Mouse (Mus musculus) heart, embryonic 13.5 days (tissue): ENCODE measurements around the gene Sgtb. TPM values are rescaled to one million over a fixed set of nuclear protein-coding genes. Genes with fewer than 3 reads are reported as not detected.

Source experiments
- ATAC-seq: fragments of 200-750 bp; cut with Nextera tagmentation; 2 replicates; pipeline ENCODE4 v1.8.0; 2017; ENCODE audit warnings: moderate TSS enrichment; ENCODE audit not compliant: insufficient number of reproducible peaks, low FRiP score, low TSS enrichment; ENCODE audit errors: extremely low read depth
- H3K27ac ChIP-seq: fragments of 300-500 bp; sonication (generic); replicated peaks from 2 replicates; pipeline ENCODE4 v1.5.1; 2015; ENCODE audit warnings: moderate library complexity, mild to moderate bottlenecking, inconsistent platforms
- H3K27me3 ChIP-seq: fragments of 300-500 bp; sonication (generic); replicated peaks from 2 replicates; pipeline ENCODE4 v1.6.1; 2015; ENCODE audit warnings: mild to moderate bottlenecking, inconsistent platforms
- H3K36me3 ChIP-seq: fragments of 300-500 bp; sonication (generic); 2 replicates; pipeline ENCODE4 v1.6.1; 2015; ENCODE audit warnings: mild to moderate bottlenecking, inconsistent platforms
- H3K4me1 ChIP-seq: fragments of 300-500 bp; sonication (generic); 2 replicates; pipeline ENCODE4 v1.6.1; 2015; ENCODE audit warnings: inconsistent platforms
- H3K4me2 ChIP-seq: fragments of 300-500 bp; sonication (generic); 2 replicates; pipeline ENCODE4 v1.6.1; 2015; ENCODE audit warnings: inconsistent platforms, mild to moderate bottlenecking, moderate library complexity
- H3K4me3 ChIP-seq: fragments of 300-500 bp; sonication (generic); 2 replicates; pipeline ENCODE4 v1.5.1; 2015; ENCODE audit warnings: moderate library complexity, mild to moderate bottlenecking, inconsistent platforms
- H3K9ac ChIP-seq: fragments of 300-500 bp; sonication (generic); 2 replicates; pipeline ENCODE4 v1.6.1; 2015; ENCODE audit warnings: inconsistent platforms, mild to moderate bottlenecking, moderate library complexity
- H3K9me3 ChIP-seq: fragments of 300-500 bp; sonication (generic); 2 replicates; pipeline ENCODE4 v1.6.1; 2016; ENCODE audit warnings: inconsistent platforms
- WGBS: fragments of 180-500 bp; shearing (Covaris S2); methylation state at CpG from one replicate; pipeline ENCODE4 v1.1.7; 2015; ENCODE audit warnings: mixed read lengths; 5-methylcytosine and 5-hydroxymethylcytosine counted together
- polyA plus RNA-seq: library from polyadenylated mRNA; unstranded; fragments of >200 nt; fragmentation: Nextera tagmentation; extraction: Ambion mirVana; gene quantifications from 2 replicates; pipeline ENCODE4 v1.2.1, GENCODE M21; 2015

The Sgtb gene
- polyA plus RNA-seq, result 2.2 and 2.8 TPM in 2 replicates

GRCm38 (mm10) chr13:104109288-104109815 lies at the start of gene Sgtb, which contains the start of gene Nln:
Sgtb (plus strand) TSS chr13:104109741.
Nln (minus strand) TSS chr13:104109614.
- H3K4me2 ChIP-seq, result peak within 1 kb of the TSS; percentile 87
- peaks cover 9% of the 10 kb centered on the region for H3K36me3 ChIP-seq
- peak within 1 kb of the TSS; percentile 89 for H3K4me3 ChIP-seq
- H3K9ac ChIP-seq, result peak within 1 kb of the TSS; percentile 87
- peaks cover 5% of the 10 kb centered on the region; the same call in 1 of the 2 replicates for H3K9me3 ChIP-seq
- H3K4me1 ChIP-seq, result peaks cover 18% of the 10 kb centered on the region
- under 1% methylated on average over 36 of the region's 44 CpGs for WGBS
- H3K27me3 ChIP-seq, result 0 out of 2 replicates have a peak, but pooled peaks cover 5% of the 10 kb centered on the region
- peak within 1 kb of the TSS; percentile 77 for H3K27ac ChIP-seq
- ATAC-seq, result peak; percentile 99

- no peaks in the 10 kb centered on the region for H3K9me3 ChIP-seq
- no peak overlapping the region for H3K4me3 ChIP-seq
- ATAC-seq, result no peak
- no peak overlapping the region for H3K4me2 ChIP-seq
- H3K4me1 ChIP-seq, result peaks cover 26% of the 10 kb centered on the region
- H3K27me3 ChIP-seq, result no peaks in the 10 kb centered on the region
- H3K27ac ChIP-seq, result no peak overlapping the region
- WGBS, result 75% methylated on average over 1 of the region's 1 CpGs
- H3K9ac ChIP-seq, result no peak overlapping the region
- H3K36me3 ChIP-seq, result peaks cover 36% of the 10 kb centered on the region
These were observed 49.3 kb upstream of the Sgtb start for GRCm38 (mm10) chr13:104060231-104060630.

GRCm38 (mm10) chr13:104061975-104062750 lies 47.4 kb upstream of the Sgtb start:
- WGBS, result 58% methylated on average over 2 of the region's 2 CpGs
- H3K4me3 ChIP-seq, result no peak overlapping the region
- no peaks in the 10 kb centered on the region for H3K27me3 ChIP-seq
- no peak overlapping the region for H3K4me2 ChIP-seq
- ATAC-seq, result no peak
- H3K27ac ChIP-seq, result peak overlapping the region; percentile 48; the same call in 1 of the 2 replicates
- peaks cover 31% of the 10 kb centered on the region for H3K36me3 ChIP-seq
- no peak overlapping the region for H3K9ac ChIP-seq
- peaks cover 26% of the 10 kb centered on the region for H3K4me1 ChIP-seq
- no peaks in the 10 kb centered on the region for H3K9me3 ChIP-seq

GRCm38 (mm10) chr13:104063061-104063460 lies 46.5 kb upstream of the Sgtb start:
- H3K27ac ChIP-seq, result no peak overlapping the region
- no peak overlapping the region for H3K4me3 ChIP-seq
- H3K4me1 ChIP-seq, result peaks cover 26% of the 10 kb centered on the region
- no peak for ATAC-seq
- H3K9me3 ChIP-seq, result no peaks in the 10 kb centered on the region
- H3K27me3 ChIP-seq, result no peaks in the 10 kb centered on the region
- H3K36me3 ChIP-seq, result peaks cover 30% of the 10 kb centered on the region
- no peak overlapping the region for H3K9ac ChIP-seq
- 76% methylated on average over 9 of the region's 9 CpGs for WGBS
- no peak overlapping the region for H3K4me2 ChIP-seq

DNA sequence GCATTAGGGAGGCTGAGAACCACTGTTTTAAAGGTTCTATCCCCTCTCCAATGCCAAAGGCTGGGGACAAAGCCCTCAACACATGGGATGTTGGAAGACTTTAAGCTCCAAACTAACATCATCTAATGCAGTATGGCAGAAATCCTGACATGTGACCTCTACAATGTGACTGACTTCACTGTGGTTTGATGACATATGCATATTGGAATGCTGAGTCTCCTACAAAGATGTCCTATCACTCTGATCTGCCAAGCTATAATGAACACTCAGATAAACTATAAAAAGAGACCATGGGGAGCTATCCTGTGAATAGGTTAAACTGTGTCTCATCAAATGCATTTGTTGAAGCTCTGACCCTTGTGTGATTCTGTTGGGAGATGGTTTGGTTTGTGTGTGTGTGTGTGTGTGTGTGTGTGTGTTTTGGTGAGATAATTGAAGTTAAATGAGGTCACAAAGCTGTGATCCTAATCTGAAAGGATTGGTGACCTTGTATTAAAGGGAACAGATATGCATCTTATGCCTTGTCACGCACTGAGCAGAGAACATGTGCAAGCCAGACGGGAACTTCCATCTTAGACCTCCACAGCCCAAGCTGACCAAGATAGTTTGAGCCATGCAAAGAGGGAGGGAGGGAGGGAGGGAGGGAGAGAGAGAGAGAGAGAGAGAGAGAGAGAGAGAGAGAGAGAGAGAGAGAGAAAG lies 43.7 kb upstream of the Sgtb start:
- Histone ChIP-seq H3K4me1 (peaks cover 24% of the 10 kb centered on the region), H3K27ac (no peak overlapping the region), H3K4me2 (no peak overlapping the region), H3K9me3 (no peaks in the 10 kb centered on the region), H3K9ac (no peak overlapping the region), H3K27me3 (no peaks in the 10 kb centered on the region), H3K36me3 (peaks cover 30% of the 10 kb centered on the region; the same call in 1 of the 2 replicates), H3K4me3 (no peak overlapping the region)
- WGBS, result 85% methylated on average over 2 of the region's 2 CpGs
- ATAC-seq, result no peak

DNA sequence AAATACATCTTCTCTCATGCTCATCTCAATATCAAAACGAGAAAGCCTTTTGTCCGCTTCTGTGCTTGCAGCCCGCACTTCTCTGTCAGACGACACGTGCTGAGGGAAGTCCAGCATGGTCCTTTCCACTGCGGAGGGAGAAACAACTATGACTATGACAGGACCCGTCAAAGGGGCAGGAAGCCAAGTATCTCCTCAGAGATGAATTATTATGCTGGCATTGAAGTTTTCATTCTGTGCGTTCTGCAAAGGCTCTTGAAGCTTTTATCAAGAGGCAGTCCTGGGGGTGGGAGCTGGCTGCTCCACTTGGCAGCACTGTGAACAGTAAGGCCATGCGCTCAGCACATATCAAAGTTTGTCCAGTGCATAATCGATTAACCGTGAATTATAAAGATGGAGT lies 40.3 kb upstream of the Sgtb start:
- peaks cover 21% of the 10 kb centered on the region for H3K4me1 ChIP-seq
- ATAC-seq, result no peak

DNA sequence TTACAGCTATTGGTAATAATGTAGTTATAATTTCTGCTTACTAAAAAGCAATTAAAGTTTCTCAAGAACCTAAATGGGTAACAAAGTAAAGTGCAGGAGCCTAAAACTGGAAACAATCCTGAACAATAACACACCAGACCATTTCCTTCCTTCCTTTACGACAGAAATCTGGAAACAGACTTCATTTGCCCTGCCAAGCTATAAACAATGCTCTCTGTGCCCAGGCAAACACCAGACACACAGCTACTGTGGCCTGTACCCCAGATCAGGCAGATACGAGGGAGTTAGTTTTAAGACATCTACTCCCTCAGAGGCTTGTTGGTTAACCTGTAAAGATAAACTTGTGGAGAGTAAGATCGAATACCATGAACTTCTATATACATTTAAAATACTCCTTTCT lies 38.8 kb upstream of the Sgtb start:
- Histone ChIP-seq H3K27ac (0 out of 2 replicates have a peak overlapping the region, but pooled peaks have one; percentile 53), H3K4me2 (no peak overlapping the region), H3K27me3 (no peaks in the 10 kb centered on the region), H3K9ac (no peak overlapping the region), H3K4me3 (no peak overlapping the region), H3K4me1 (peaks cover 27% of the 10 kb centered on the region), H3K9me3 (no peaks in the 10 kb centered on the region), H3K36me3 (peaks cover 27% of the 10 kb centered on the region)
- no peak for ATAC-seq
- 63% methylated on average over 3 of the region's 3 CpGs for whole genome bisulfite sequencing

More for the DNA sequence above, 40.3 kb upstream of the Sgtb start:
- Histone ChIP-seq H3K27ac (no peak overlapping the region), H3K4me3 (no peak overlapping the region), H3K27me3 (no peaks in the 10 kb centered on the region), H3K9me3 (no peaks in the 10 kb centered on the region), H3K4me2 (no peak overlapping the region), H3K9ac (no peak overlapping the region), H3K36me3 (peaks cover 33% of the 10 kb centered on the region)
- 84% methylated on average over 11 of the region's 11 CpGs for WGBS

GRCm38 (mm10) chr13:104072351-104072750 lies 37.2 kb upstream of the Sgtb start:
- H3K4me2 ChIP-seq, result no peak overlapping the region
- peaks cover 27% of the 10 kb centered on the region for H3K4me1 ChIP-seq
- no peak overlapping the region for H3K27ac ChIP-seq
- H3K9me3 ChIP-seq, result no peaks in the 10 kb centered on the region
- H3K4me3 ChIP-seq, result no peak overlapping the region
- no peaks in the 10 kb centered on the region for H3K27me3 ChIP-seq
- 84% methylated on average over 9 of the region's 9 CpGs for WGBS
- no peak for ATAC-seq
- H3K9ac ChIP-seq, result no peak overlapping the region
- H3K36me3 ChIP-seq, result peaks cover 20% of the 10 kb centered on the region

DNA sequence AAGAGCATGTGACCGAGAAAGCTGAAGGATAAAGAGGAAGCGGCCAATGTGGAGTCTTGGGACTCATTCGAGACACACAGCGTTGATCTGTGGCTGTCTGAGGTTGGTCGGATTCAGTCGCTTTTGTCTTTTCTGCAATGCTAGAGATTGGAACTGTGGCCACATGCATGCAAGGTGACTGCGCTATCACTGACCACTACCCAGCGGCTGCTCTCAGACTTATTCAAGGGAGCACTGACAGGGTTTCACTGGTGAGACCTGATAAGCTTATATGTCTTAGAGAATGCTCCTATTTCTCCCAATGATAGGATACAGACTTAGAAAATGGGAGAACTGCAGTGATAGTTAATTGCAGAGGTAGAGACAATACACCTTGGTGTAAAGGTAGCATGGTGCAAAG lies 35.3 kb upstream of the Sgtb start:
- H3K27ac ChIP-seq, result peak overlapping the region; percentile 13; the same call in 1 of the 2 replicates
- H3K4me1 ChIP-seq, result peaks cover 24% of the 10 kb centered on the region
- no peaks in the 10 kb centered on the region for H3K9me3 ChIP-seq
- no peak for ATAC-seq
- 82% methylated on average over 8 of the region's 8 CpGs for WGBS
- no peak overlapping the region for H3K4me3 ChIP-seq
- no peak overlapping the region for H3K4me2 ChIP-seq
- peaks cover 18% of the 10 kb centered on the region for H3K36me3 ChIP-seq
- no peak overlapping the region for H3K9ac ChIP-seq
- H3K27me3 ChIP-seq, result no peaks in the 10 kb centered on the region

DNA sequence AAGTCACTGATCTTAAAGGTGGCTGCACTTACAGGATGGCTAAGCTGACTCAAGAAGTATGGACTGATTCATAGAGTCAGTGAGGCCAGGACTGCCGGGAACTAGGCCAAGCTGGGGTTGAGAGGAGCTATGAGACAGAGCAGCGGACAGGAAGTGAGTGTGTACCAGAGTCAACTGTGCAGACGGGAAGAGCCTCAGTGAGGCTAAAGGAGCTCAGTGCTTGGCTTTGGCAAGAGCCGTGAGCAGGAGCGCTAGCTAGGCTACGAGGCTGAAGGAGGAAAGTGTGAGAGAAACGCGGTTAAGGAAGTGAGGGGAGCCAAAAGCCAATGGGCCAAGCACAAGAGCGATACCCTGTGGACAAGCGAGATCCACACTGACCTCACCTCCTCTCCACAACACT lies 34.8 kb upstream of the Sgtb start:
- WGBS, result 57% methylated on average over 10 of the region's 10 CpGs
- no peaks in the 10 kb centered on the region for H3K27me3 ChIP-seq
- no peak overlapping the region for H3K4me3 ChIP-seq
- H3K9me3 ChIP-seq, result no peaks in the 10 kb centered on the region
- H3K9ac ChIP-seq, result no peak overlapping the region
- H3K4me1 ChIP-seq, result peaks cover 19% of the 10 kb centered on the region
- H3K36me3 ChIP-seq, result peaks cover 18% of the 10 kb centered on the region
- H3K27ac ChIP-seq, result peak overlapping the region; percentile 13; the same call in 1 of the 2 replicates
- ATAC-seq, result peak; percentile 61
- H3K4me2 ChIP-seq, result no peak overlapping the region

DNA sequence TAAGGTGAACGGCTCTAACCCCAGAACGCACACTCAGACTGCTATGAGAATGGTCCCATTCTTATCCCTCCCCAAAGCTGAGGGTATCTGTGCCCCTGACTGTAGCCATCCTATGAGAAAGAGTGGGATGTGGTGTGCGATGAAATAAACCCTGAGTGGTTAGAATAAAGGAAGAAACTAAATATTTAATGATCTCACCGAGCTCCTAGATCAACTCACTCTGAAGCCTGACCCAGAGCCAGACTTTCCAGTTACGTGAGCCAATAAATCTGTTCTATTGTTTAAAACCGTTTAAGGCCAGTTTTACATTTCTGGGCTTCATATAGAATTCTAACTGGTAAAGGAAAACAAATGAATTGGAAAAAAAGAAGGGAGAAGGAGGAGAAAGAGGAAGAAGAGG lies 32.5 kb upstream of the Sgtb start:
- no peaks in the 10 kb centered on the region for H3K9me3 ChIP-seq
- ATAC-seq, result no peak
- H3K4me3 ChIP-seq, result no peak overlapping the region
- H3K4me1 ChIP-seq, result peaks cover 13% of the 10 kb centered on the region
- no peak overlapping the region for H3K4me2 ChIP-seq
- no peaks in the 10 kb centered on the region for H3K27me3 ChIP-seq
- 84% methylated on average over 6 of the region's 6 CpGs for WGBS
- no peak overlapping the region for H3K27ac ChIP-seq
- peaks cover 14% of the 10 kb centered on the region for H3K36me3 ChIP-seq
- H3K9ac ChIP-seq, result no peak overlapping the region
